Mouse (Mus musculus) cerebellum, adult 11 months (tissue): ENCODE data around the gene Olfr924.
"Not testable (repeated sequence)": the region's sequence is repeated elsewhere in the genome, so short reads cannot be mapped to it uniquely, and the experiment has no call there.

Experiments
- DNase-seq: peaks from one replicate; pipeline ENCODE4 v3.0.0; 2022

Gene Olfr924

GRCm38 (mm10) chr9:38844149-38844548 lies at the start of gene Olfr924:
Gene Olfr924, plus strand, starts transcription at chr9:38844449.
- no peak for DNase-seq

GRCm38 (mm10) chr9:38805696-38806095 lies 38.6 kb upstream of the Olfr924 start:
- DNase-seq = no peak

GRCm38 (mm10) chr9:38814314-38814713 lies 29.9 kb upstream of the Olfr924 start, which contains the start of gene Olfr922:
Gene Olfr922, plus strand, starts transcription at chr9:38814614.
- DNase-seq = no peak

- DNase-seq = no peak
Measured at GRCm38 (mm10) chr9:38815458-38815986, 28.7 kb upstream of the Olfr924 start.

GRCm38 (mm10) chr9:38826245-38826644 lies 18.0 kb upstream of the Olfr924 start, which contains the start of gene Olfr923:
Gene Olfr923, plus strand, starts transcription at chr9:38826545.
- no peak for DNase-seq

- no peak for DNase-seq
Measured at GRCm38 (mm10) chr9:38833027-38833426, 11.2 kb upstream of the Olfr924 start.

- DNase-seq = no peak
Measured at GRCm38 (mm10) chr9:38854760-38855159, 10.5 kb downstream of the Olfr924 start, which contains the start of gene Olfr26. Gene Olfr26, plus strand, starts transcription at chr9:38855060.

GRCm38 (mm10) chr9:38874880-38875279 lies 30.6 kb downstream of the Olfr924 start:
- not testable (repeated sequence) for DNase-seq

- DNase-seq = no peak
Measured at GRCm38 (mm10) chr9:38876826-38877225, 32.6 kb downstream of the Olfr924 start, which contains the start of gene Olfr926. Gene Olfr926, plus strand, starts transcription at chr9:38877126.
